In genomic region chr2:29910042-29910441, GRCm38 (mm10) we compare ENCODE assay signal across 11 mouse cellular contexts. TPM values are rescaled to one million over a fixed set of nuclear protein-coding genes. Genes with fewer than 3 reads are reported as not detected.
DNase-seq lines count a peak whose midpoint lies in the region; TF ChIP-seq lines count a peak whose summit lies in the region.
"Had no signal": no experiment of that assay in that cellular context is flagged by ENCODE, and none has a peak within 500 bp of the region (broad histone marks: within the 10 kb centered on the region; RNA-seq: fewer than 3 reads in every experiment).

No protein-coding gene starts in this region.

- intact Hi-C loops in left cerebral cortex, adult 2 months (cut with DNase I) = no loop called here
- intact Hi-C loops in left cerebral cortex, postnatal 25 days (cut with DNase I) = no loop called here

- H3K27ac ChIP-seq in left cerebral cortex, adult 2 months = no peak overlapping the region
- H3K27ac ChIP-seq: embryonic facial prominence, embryonic 15.5 days; heart, embryonic 13.5 days had no signal

- DNase-seq in left cerebral cortex, adult 2 months (ENCODE audit: extremely low spot score in 1 of 2, low spot score in 2 of 2) = no peak
- no peak for DNase-seq in left cerebral cortex, postnatal 25 days (ENCODE audit: low spot score in 2 of 2)
- DNase-seq in ES-CJ7 (ENCODE audit: low read depth, low spot score) = peak; percentile 63
- DNase-seq in c-Kit-negative CD71-positive TER-119-positive erythroid progenitor cells, embryonic 14.5 days (ENCODE audit: low read depth, low spot score) = peak; percentile 31
- peak; percentile 10 for DNase-seq in lung, postnatal 14 days
- no peak for DNase-seq in right cerebral cortex, postnatal 4 days
- no peak for DNase-seq in ovary, postnatal 14 days (ENCODE audit: low spot score)
- DNase-seq in right cerebral cortex, postnatal 14 days = no peak
- DNase-seq: spleen, adult 18-20 months had no signal

- H3K4me3 ChIP-seq in left cerebral cortex, adult 2 months = no peak overlapping the region
- H3K4me3 ChIP-seq: embryonic facial prominence, embryonic 15.5 days; heart, embryonic 13.5 days had no signal

- TF ChIP-seq CTCF in left cerebral cortex, adult 2 months (IDR thresholded peaks at IDR 0.05) = peak; percentile 24

RNA-seq across cellular contexts. Expression of gene Odf2, which starts 21.0 kb away (rescaled TPM):
- total RNA-seq in left cerebral cortex, adult 2 months (2021) = 100 to 1,000 TPM in 1 of 2 experiments, 10 to 100 TPM in 1; 97.9 to 101 TPM
- 10 to 100 TPM; 86.9 to 96.3 TPM for total RNA-seq in left cerebral cortex, postnatal 25 days (2021)

RNA-seq across cellular contexts. Expression of gene Gle1, which starts 25.2 kb away (rescaled TPM):
- 10 to 100 TPM; 46.5 to 48.1 TPM for total RNA-seq in left cerebral cortex, adult 2 months (2021)
- 10 to 100 TPM; 40.9 to 42.6 TPM for total RNA-seq in left cerebral cortex, postnatal 25 days (2021)

RNA-seq across cellular contexts. Expression of gene Cercam, which starts 41.1 kb away (rescaled TPM):
- 1 to 10 TPM; 5.9 to 8.6 TPM for total RNA-seq in left cerebral cortex, adult 2 months (2021)
- total RNA-seq in left cerebral cortex, postnatal 25 days (2021) = 1 to 10 TPM; 4.6 to 5.8 TPM

RNA-seq across cellular contexts. Expression of gene Sptan1, which starts 55.3 kb away (rescaled TPM):
- total RNA-seq in left cerebral cortex, adult 2 months (2021) = 100 to 1,000 TPM; 878 to 928 TPM
- 100 to 1,000 TPM; 940 to 943 TPM for total RNA-seq in left cerebral cortex, postnatal 25 days (2021)

Comparison
In these comparisons a context has a peak if more than half of its experiments do, and no peak if none do; other contexts are left out.
1. DNase-seq: peak in ES-CJ7 (single experiment), c-Kit-negative CD71-positive TER-119-positive erythroid progenitor cells, embryonic 14.5 days (single experiment) and lung, postnatal 14 days (single experiment); none in left cerebral cortex, adult 2 months (0 of 2), left cerebral cortex, postnatal 25 days (0 of 2), right cerebral cortex, postnatal 4 days (single experiment), ovary, postnatal 14 days (single experiment) and right cerebral cortex, postnatal 14 days (single experiment).